Mouse (Mus musculus) heart, adult 8-10 months (tissue): ENCODE data around the gene Tmprss12. TPM values are rescaled to one million over a fixed set of nuclear protein-coding genes. Genes with fewer than 3 reads are reported as not detected.
"Not testable (repeated sequence)": the region's sequence is repeated elsewhere in the genome, so short reads cannot be mapped to it uniquely, and the experiment has no call there.

Source experiments
- DNase-seq: peaks from one replicate; pipeline ENCODE4 v3.0.0; 2022; ENCODE audit warnings: low spot score
- total RNA-seq, 4 experiments: library from RNA; stranded (reverse); gene quantifications; 2 replicates each; pipeline ENCODE4 v1.2.4; 2022

The Tmprss12 gene
- total RNA-seq, result not detected

GRCm38 (mm10) chr15:100280626-100281025, at the start of gene Tmprss12:
TSS of gene Tmprss12 (plus strand) at chr15:100280837.
- no peak for DNase-seq

DNA sequence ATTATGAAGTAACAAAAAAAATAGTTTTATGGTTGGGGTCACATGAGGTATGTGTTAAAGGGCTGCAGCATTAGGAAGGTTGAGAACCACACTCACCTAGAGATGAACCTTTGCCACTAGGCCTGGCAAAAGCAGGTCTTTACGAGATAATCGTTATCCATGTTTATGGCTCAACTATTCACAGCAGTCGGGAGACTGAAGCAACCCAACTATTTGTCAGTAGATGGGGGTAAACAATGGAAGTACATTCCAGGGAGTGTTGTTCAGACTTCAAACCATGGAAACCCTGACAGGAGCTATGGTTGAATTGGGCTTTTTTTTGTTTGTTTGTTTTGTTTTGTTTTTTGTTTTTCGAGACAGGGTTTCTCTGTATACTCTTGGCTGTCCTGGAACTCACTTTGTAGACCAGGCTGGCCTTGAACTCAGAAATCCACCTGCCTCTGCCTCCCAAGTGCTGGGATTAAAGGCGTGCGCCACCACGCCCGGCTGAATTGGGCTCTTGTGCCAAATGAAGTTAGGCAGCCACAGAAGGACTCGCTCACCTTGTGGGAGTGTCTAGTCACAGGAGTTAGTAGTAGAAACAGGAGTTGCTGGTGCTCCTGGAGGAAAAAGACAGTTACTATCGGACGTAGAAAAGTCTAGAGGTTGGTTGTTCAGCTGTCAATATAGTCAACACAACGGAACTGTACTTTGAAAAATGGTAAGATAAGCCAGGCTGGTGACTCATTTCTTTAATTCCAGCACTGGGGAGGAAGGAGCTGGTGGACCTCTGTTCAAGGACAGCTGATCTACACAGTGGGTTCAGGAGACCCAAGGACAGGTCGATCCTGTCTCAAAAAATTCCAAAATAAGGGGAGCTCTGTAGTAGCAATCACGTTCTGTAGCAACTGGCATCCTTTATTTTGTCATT, 48.8 kb upstream of the Tmprss12 start:
- DNase-seq, result no peak

DNA sequence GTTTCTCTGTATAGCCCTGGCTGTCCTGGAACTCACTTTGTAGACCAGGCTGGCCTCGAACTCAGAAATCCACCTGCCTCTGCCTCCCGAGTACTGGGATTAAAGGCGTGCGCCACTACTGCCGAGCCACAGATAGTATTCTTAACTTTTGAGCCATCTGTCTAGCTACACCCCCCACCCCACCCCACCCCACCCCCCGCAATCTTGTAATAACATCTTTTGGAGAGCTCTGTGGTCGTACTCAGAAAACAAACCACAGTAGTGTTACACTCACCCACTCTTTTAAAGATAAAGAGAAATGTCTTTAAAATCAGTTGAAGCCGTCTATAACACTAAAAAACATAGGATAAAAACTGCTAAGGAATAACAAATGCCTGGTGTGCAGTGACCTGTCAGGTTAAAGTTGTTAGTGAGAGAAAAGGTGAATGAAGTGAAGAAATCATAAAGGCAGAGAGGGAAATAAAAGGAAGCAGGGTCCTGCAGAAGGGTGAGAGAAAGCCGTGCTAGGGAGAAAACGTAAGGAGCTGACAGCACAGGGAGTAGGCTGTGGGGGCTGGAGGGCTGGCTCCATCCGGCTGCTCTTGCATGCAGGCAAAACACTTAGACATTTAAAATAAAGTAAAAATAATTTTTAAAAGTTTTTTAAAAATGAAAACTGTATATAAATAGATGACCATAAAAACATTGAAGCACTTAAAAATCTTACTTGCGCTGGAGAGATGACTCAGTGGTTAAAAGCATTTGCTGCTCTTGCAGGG, 45.2 kb upstream of the Tmprss12 start:
- no peak for DNase-seq

GRCm38 (mm10) chr15:100236952-100237351, 43.7 kb upstream of the Tmprss12 start:
- no peak for DNase-seq

DNA sequence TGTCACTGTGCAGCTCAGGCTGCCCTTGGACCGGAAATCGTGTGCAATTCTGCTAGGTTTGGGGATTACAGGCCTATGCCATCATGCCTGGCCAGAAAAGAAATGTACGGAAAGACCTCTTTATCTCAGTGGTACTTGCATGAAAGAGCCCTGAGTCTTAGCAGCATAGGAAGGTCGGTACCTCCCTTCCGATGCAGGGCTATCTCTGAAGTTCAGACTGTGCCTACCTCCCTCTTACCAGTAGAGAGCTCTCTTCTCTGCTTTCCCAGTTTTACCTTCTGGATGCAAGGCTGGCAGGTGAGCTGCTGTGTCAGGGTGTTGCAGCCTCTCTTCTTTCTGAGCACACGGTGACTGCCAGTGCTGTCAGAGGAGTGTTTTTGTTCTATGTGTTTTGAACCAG, 38.9 kb upstream of the Tmprss12 start:
- DNase-seq, result no peak

DNA sequence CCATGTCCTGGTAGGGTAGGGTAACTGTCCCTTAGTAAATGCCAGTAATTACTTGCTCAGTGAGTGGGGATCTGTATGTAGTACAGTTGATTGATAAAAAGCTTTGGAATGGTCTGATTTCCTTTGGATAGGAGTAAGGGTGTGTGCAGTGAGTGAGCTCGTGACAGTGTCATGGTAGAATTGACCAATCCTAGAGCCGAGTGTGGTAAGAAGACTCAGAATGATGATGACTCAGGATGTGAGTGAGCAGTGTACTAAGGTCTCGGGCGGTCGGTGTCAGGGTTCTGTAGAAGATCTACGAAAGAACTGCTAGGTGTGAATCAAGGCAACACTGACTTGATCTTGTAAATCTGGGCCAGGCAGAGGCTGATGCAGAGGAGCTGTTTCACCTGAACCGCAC, 34.7 kb upstream of the Tmprss12 start:
- no peak for DNase-seq

- no peak for DNase-seq
Observed at GRCm38 (mm10) chr15:100247296-100247695, 33.3 kb upstream of the Tmprss12 start.

- DNase-seq, result no peak
Observed at GRCm38 (mm10) chr15:100248665-100249433, 31.8 kb upstream of the Tmprss12 start.

GRCm38 (mm10) chr15:100251153-100251780, 29.4 kb upstream of the Tmprss12 start:
- DNase-seq, result no peak

DNA sequence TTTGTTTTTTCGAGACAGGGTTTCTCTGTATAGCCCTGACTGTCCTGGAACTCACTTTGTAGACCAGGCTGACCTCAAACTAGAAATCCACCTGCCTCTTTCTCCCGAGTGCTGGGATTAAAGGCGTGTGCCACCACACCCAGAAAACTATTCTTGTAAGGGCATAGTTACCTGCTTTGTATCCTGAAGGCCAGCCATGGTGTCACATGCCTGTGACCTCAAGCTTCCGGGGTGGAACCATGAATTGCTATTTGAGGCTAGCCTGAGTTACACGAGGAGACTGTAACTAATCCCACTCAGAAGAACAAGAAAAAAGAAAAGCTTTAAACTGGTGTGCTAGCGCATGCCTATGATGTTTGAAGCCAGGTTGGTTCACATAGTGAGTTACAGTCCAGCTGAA, 24.3 kb upstream of the Tmprss12 start:
- DNase-seq, result no peak

GRCm38 (mm10) chr15:100257305-100257704, 23.3 kb upstream of the Tmprss12 start:
- DNase-seq, result no peak

- DNase-seq, result no peak
Observed at GRCm38 (mm10) chr15:100258646-100259425, 21.8 kb upstream of the Tmprss12 start.

GRCm38 (mm10) chr15:100260351-100260750, 20.3 kb upstream of the Tmprss12 start:
- not testable (repeated sequence) for DNase-seq

GRCm38 (mm10) chr15:100263246-100263905, 17.3 kb upstream of the Tmprss12 start:
- DNase-seq, result peak; percentile 34

DNA sequence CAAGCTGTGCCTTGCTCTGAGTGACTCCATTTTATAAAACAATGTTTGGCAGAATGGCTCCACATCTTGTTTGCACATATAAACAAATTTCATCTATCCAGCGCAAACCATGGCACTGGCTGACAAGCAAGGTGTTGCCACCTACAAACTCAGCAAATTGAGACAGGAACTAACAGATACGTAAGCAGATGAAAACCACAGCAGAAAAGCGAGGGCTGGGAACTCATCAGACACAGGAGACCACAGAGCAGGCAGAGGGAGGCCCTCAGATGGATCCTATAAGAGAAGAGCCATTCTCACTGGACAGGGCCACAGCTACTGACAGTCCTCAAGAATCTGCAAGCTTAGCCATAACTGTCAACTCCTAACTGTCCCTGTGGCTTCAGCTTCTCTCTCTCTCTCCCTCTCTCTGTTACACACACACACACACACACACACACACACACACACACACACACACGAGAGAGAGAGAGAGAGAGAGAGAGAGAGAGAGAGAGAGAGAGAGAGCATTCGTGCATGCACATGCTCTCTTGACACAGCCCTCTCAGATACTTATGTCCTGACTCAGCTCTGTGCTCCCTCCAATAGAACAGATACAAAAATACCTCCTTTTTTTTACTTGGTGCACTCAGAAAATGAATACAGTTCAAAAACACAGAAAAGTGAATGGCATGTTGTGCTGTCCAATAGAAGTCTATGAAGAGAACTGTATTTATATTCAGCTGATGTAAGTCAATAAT, 14.9 kb upstream of the Tmprss12 start:
- DNase-seq, result no peak

GRCm38 (mm10) chr15:100268916-100269315, 11.7 kb upstream of the Tmprss12 start:
- DNase-seq, result no peak

GRCm38 (mm10) chr15:100269776-100270175, 10.9 kb upstream of the Tmprss12 start:
- DNase-seq, result no peak

DNA sequence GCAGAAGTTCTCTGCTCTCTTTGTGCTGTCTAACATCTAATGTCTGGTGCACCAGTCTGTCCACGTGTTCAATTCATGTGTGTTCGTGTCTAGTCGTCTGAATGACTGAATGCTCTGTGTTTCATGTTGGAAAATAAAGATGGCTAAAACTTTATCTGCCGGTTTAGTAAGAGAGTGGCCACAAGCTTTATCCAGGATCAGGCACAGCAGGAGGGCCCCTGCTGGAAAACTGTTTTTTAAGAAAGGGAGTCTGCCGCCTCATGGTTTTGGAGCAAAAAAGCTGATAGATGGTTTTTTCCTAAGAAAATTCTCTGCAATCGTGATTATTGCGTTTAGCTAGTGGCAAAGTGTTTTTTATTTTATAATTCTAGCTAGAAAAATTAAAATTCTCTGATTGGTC, 10.0 kb upstream of the Tmprss12 start:
- not testable (repeated sequence) for DNase-seq

DNA sequence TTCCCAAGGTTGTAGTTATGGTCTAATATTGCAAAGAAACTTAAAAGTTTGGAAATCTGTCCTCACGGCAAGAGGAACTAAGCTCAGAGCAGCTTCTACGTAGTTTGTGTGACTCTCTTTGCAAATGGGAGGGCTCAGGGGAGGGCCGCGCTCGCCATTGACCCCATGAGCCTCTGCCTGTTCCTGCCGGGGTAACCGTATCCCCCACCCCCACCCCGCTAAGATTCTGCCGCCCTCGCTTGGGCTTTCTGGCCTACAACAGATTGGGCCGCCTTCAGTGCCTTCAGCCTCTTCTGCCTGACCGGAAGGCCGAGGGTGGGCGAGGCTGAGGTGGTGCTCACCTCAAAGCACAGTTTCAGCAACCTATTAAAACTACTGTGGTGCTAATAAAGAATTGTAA, 9.2 kb upstream of the Tmprss12 start:
- no peak for DNase-seq
